Mouse (Mus musculus): Measurements from ENCODE around the gene Pik3ca. TPM values are rescaled to one million over a fixed set of nuclear protein-coding genes. Genes with fewer than 3 reads are reported as not detected.

Gene Pik3ca
- polyA plus RNA-seq, 1 experiment from 2014 or later, result 14.4 TPM

DNA sequence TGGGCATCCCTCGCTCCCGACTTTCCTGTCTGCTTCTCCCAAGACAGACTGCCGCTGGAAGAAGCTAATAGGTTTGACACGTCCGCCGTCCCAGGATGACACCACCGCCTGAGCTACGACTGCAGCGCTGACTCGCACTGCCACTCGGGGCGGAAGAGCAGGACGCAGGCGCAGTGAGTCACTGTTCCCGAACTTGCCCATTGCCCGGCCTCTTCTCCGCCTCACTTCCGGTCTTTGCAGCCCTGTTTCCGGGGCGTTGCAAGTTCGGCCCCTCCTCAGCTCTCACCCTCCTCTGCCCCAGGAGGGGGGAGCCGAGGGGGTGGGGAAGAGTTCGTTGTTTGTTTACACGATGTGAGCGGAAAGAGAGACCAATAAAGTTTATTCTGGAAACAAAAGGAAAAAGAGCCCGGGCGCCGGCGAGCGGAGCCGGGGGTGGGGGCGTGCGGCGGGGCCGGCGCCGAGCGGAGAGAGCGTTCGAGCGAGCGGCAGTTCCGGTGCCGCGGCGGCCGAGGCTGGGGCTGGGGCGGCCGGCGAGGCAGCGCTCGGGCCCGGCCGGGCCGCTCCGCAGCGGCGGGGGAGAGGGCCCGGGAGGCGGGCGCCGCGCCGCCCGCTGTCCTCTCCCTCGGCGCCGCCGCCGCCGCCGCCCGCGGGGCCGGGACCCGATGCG lies 544 bp upstream of the Pik3ca start:
- no peaks in the 10 kb centered on the region for H3K9me3 ChIP-seq (ENCODE audit: control insufficient read depth, low read depth, low read length)
- H3K27ac ChIP-seq (ENCODE audit: low read length), result peak overlapping the region; percentile 96
- H3K4me2 ChIP-seq (replicated peaks; ENCODE audit: low read depth, low read length), result peak overlapping the region; percentile 74
- no peaks in the 10 kb centered on the region for H3K27me3 ChIP-seq (ENCODE audit: control insufficient read depth, insufficient read depth, low read length)
- H3K9ac ChIP-seq (replicated peaks; ENCODE audit: low read depth, low read length), result peak overlapping the region; percentile 95
- peak; percentile 98 for ATAC-seq (ENCODE audit: insufficient number of reproducible peaks, insufficient read depth, low FRiP score, low read depth)
- H3K36me3 ChIP-seq (ENCODE audit: control insufficient read depth, insufficient read depth, low read length), result no peaks in the 10 kb centered on the region
- peaks cover 16% of the 10 kb centered on the region for H3K4me1 ChIP-seq (ENCODE audit: control insufficient read depth, insufficient read depth, low read length)
- WGBS, result under 1% methylated on average over 50 of the region's 77 CpGs
- H3K4me3 ChIP-seq (ENCODE audit: low read depth, low read length), result peak overlapping the region; percentile 94

DNA sequence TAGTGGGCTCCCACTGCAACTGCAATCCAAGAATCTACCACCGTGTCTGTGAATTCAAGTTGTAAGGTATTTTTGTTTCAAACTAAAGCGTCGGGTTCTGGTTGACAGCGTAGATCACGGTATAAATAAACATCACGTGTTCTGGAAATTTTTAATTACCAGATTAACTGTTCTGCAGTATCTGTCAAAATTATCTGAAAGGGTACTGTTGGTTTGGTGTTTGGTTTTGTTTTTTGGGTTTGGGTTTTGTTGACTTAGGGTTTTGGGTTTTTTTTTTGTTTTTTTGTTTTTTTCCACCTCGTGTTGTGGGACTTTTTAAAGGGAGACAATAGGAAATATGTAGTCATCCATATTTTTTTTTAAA lies 686 bp downstream of the Pik3ca start:
- Histone ChIP-seq H3K27ac (ENCODE audit: low read length) (no peak overlapping the region; the same call in 1 of the 2 replicates), H3K9me3 (ENCODE audit: control insufficient read depth, low read depth, low read length) (no peaks in the 10 kb centered on the region), H3K4me2 (replicated peaks; ENCODE audit: low read depth, low read length) (peak overlapping the region; percentile 74), H3K4me1 (ENCODE audit: control insufficient read depth, insufficient read depth, low read length) (peaks cover 16% of the 10 kb centered on the region), H3K27me3 (ENCODE audit: control insufficient read depth, insufficient read depth, low read length) (no peaks in the 10 kb centered on the region), H3K9ac (replicated peaks; ENCODE audit: low read depth, low read length) (peak overlapping the region; percentile 95), H3K4me3 (ENCODE audit: low read depth, low read length) (peak overlapping the region; percentile 94), H3K36me3 (ENCODE audit: control insufficient read depth, insufficient read depth, low read length) (no peaks in the 10 kb centered on the region)
- WGBS, result under 1% methylated on average over 7 of the region's 7 CpGs
- no peak for ATAC-seq (ENCODE audit: insufficient number of reproducible peaks, insufficient read depth, low FRiP score, low read depth)

DNA sequence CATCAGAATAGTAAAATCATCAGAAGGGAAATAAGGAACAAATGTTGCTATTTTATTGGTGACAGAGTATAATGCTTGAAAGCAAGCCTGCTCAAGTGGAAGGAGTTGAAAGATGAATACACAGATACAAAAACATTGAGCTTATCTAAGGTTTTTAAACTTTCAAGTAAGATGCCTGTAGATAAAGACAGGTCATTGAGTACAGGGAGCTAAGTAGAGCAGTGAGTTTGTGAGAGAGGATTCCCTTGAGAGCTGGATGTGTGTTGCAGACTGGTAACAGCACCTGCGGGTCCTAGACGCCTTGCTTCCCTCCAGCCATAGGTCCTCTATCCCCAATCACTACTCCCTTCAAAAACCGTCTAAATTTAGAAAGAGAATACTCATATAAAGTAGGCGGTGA lies 1.2 kb downstream of the Pik3ca start:
- WGBS, result 7% methylated on average over 4 of the region's 4 CpGs
- H3K9ac ChIP-seq (replicated peaks; ENCODE audit: low read depth, low read length), result no peak overlapping the region
- no peak for ATAC-seq (ENCODE audit: insufficient number of reproducible peaks, insufficient read depth, low FRiP score, low read depth)
- H3K36me3 ChIP-seq (ENCODE audit: control insufficient read depth, insufficient read depth, low read length), result no peaks in the 10 kb centered on the region
- H3K27me3 ChIP-seq (ENCODE audit: control insufficient read depth, insufficient read depth, low read length), result no peaks in the 10 kb centered on the region
- peak overlapping the region; percentile 94; the same call in 1 of the 2 replicates for H3K4me3 ChIP-seq (ENCODE audit: low read depth, low read length)
- H3K9me3 ChIP-seq (ENCODE audit: control insufficient read depth, low read depth, low read length), result no peaks in the 10 kb centered on the region
- H3K27ac ChIP-seq (ENCODE audit: low read length), result no peak overlapping the region
- H3K4me2 ChIP-seq (replicated peaks; ENCODE audit: low read depth, low read length), result peak overlapping the region; percentile 74
- H3K4me1 ChIP-seq (ENCODE audit: control insufficient read depth, insufficient read depth, low read length), result peaks cover 19% of the 10 kb centered on the region

DNA sequence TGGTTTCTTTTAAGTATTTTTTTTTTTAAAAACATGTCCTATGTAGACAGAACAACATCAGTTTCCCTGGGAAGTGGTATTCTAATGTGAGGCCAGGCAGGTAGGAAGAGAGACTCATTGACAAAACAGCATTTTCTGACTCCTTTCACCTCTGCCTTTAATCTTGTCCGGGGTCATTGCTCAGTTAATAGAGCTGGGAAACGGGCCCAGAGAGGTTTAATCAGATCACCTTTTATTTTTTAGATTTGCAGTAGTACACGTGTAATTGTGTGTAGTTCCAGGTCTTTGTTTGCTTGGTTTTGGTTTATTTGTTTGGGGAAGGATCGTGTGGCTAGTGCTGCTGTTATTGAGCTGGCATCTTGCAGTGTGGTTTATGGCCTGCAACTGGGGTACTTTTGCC lies 1.9 kb downstream of the Pik3ca start:
- Histone ChIP-seq H3K4me2 (replicated peaks; ENCODE audit: low read depth, low read length) (0 out of 2 replicates have a peak overlapping the region, but pooled peaks have one; percentile 7), H3K36me3 (ENCODE audit: control insufficient read depth, insufficient read depth, low read length) (no peaks in the 10 kb centered on the region), H3K27me3 (ENCODE audit: control insufficient read depth, insufficient read depth, low read length) (no peaks in the 10 kb centered on the region), H3K9ac (replicated peaks; ENCODE audit: low read depth, low read length) (no peak overlapping the region), H3K27ac (ENCODE audit: low read length) (no peak overlapping the region), H3K4me1 (ENCODE audit: control insufficient read depth, insufficient read depth, low read length) (peaks cover 19% of the 10 kb centered on the region), H3K9me3 (ENCODE audit: control insufficient read depth, low read depth, low read length) (no peaks in the 10 kb centered on the region), H3K4me3 (ENCODE audit: low read depth, low read length) (no peak overlapping the region)
- 29% methylated on average over 4 of the region's 4 CpGs for WGBS
- ATAC-seq (ENCODE audit: insufficient number of reproducible peaks, insufficient read depth, low FRiP score, low read depth), result no peak

DNA sequence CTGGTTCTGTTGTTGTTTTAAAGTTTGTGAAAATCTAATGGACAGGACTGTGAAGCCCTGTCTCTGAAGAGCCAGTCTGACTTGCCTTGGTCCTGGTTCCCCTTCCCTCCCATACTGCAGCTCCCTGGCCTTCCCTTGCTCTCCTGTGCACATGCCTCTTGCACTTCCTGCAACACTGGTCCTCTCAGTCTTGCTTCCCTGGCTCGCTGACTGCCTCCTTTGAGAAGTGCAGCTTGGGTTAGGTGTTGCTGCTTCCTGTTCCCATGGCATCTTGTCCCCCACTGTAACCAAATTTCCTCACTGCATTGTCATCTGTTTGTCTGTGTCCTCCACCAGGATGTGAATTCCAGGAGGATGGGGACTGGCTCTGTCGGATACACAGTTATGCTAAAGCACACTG lies 2.5 kb downstream of the Pik3ca start:
- H3K9me3 ChIP-seq (ENCODE audit: control insufficient read depth, low read depth, low read length), result no peaks in the 10 kb centered on the region
- no peak for ATAC-seq (ENCODE audit: insufficient number of reproducible peaks, insufficient read depth, low FRiP score, low read depth)
- no peaks in the 10 kb centered on the region for H3K36me3 ChIP-seq (ENCODE audit: control insufficient read depth, insufficient read depth, low read length)
- peak overlapping the region; percentile 6; the same call in 1 of the 2 replicates for H3K27ac ChIP-seq (ENCODE audit: low read length)
- WGBS, result 46% methylated on average over 2 of the region's 2 CpGs
- H3K9ac ChIP-seq (replicated peaks; ENCODE audit: low read depth, low read length), result no peak overlapping the region
- no peaks in the 10 kb centered on the region for H3K27me3 ChIP-seq (ENCODE audit: control insufficient read depth, insufficient read depth, low read length)
- peaks cover 19% of the 10 kb centered on the region for H3K4me1 ChIP-seq (ENCODE audit: control insufficient read depth, insufficient read depth, low read length)
- H3K4me3 ChIP-seq (ENCODE audit: low read depth, low read length), result no peak overlapping the region
- H3K4me2 ChIP-seq (replicated peaks; ENCODE audit: low read depth, low read length), result 0 out of 2 replicates have a peak overlapping the region, but pooled peaks have one; percentile 7

DNA sequence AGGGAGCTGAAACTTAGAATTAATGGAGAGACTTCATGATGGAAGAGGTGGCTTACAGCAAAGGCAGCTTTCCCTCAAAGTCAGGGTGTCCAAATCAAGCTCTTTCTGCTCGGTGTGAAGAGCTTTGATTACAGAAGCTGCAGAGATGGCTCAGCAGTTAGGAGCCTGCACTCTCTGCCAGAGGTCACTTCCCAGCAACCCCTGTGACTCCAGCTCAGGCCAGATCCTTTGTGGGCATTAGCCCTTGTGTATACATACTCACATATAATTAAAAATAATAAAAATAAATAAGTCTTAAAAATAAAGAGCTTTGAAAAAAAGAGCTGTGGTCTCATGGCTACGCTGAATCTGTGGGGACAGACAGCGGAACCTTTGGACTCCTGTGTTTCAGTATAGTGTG lies 4.1 kb downstream of the Pik3ca start:
- H3K36me3 ChIP-seq (ENCODE audit: control insufficient read depth, insufficient read depth, low read length), result no peaks in the 10 kb centered on the region
- no peak overlapping the region for H3K27ac ChIP-seq (ENCODE audit: low read length)
- H3K9ac ChIP-seq (replicated peaks; ENCODE audit: low read depth, low read length), result no peak overlapping the region
- H3K27me3 ChIP-seq (ENCODE audit: control insufficient read depth, insufficient read depth, low read length), result no peaks in the 10 kb centered on the region
- no peaks in the 10 kb centered on the region for H3K9me3 ChIP-seq (ENCODE audit: control insufficient read depth, low read depth, low read length)
- ATAC-seq (ENCODE audit: insufficient number of reproducible peaks, insufficient read depth, low FRiP score, low read depth), result no peak
- 80% methylated on average over 3 of the region's 3 CpGs for WGBS
- H3K4me2 ChIP-seq (replicated peaks; ENCODE audit: low read depth, low read length), result no peak overlapping the region
- H3K4me1 ChIP-seq (ENCODE audit: control insufficient read depth, insufficient read depth, low read length), result peaks cover 19% of the 10 kb centered on the region
- no peak overlapping the region for H3K4me3 ChIP-seq (ENCODE audit: low read depth, low read length)

DNA sequence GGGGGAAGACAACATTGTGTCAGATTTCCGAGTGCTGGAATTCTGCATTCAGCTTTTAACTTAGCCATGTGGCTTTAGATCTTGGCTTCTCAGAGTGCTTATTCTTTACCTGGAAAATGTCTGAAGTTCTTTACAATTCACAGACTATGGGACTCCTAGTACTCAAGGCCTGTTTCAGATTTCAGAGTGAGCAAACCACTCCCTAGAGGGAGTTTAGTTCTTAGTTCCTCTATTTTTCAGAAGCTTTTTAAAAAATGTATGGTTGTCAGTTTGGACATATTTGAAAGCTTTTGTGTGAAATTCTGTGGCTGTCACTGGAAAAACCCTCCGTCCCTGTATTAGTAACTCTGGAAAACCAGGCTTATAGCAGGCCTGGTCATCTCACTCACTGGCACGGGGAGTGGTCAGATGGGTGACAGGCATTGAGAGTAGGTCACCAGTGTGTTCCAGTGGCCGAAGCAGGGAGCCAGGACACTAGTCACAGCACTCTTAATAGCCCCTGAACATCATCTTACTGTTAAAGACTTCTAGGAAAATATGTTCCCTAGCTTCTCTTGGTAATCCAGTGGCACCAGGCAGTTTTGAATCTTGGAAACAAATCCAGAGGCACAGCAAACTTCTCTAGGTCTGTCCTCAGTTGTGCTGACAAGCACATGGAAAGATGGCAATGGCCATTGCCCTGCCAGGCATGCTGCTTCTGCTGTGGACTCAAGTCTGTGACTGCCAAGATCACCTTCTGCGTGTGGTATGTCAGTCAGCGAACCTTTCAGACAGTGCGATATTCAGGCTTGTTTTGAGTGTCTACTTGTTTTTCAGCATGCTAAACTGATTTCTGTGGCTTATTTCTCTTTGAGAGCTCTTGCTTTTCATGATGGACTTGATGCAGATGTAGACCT lies 5.8 kb downstream of the Pik3ca start:
- ATAC-seq (ENCODE audit: insufficient number of reproducible peaks, insufficient read depth, low FRiP score, low read depth), result no peak
- no peaks in the 10 kb centered on the region for H3K36me3 ChIP-seq (ENCODE audit: control insufficient read depth, insufficient read depth, low read length)
- no peaks in the 10 kb centered on the region for H3K9me3 ChIP-seq (ENCODE audit: control insufficient read depth, low read depth, low read length)
- H3K4me3 ChIP-seq (ENCODE audit: low read depth, low read length), result no peak overlapping the region
- no peak overlapping the region for H3K4me2 ChIP-seq (replicated peaks; ENCODE audit: low read depth, low read length)
- 69% methylated on average over 7 of the region's 7 CpGs for WGBS
- no peak overlapping the region for H3K9ac ChIP-seq (replicated peaks; ENCODE audit: low read depth, low read length)
- H3K27ac ChIP-seq (ENCODE audit: low read length), result no peak overlapping the region; the same call in 1 of the 2 replicates
- H3K27me3 ChIP-seq (ENCODE audit: control insufficient read depth, insufficient read depth, low read length), result no peaks in the 10 kb centered on the region
- peaks cover 19% of the 10 kb centered on the region for H3K4me1 ChIP-seq (ENCODE audit: control insufficient read depth, insufficient read depth, low read length)

DNA sequence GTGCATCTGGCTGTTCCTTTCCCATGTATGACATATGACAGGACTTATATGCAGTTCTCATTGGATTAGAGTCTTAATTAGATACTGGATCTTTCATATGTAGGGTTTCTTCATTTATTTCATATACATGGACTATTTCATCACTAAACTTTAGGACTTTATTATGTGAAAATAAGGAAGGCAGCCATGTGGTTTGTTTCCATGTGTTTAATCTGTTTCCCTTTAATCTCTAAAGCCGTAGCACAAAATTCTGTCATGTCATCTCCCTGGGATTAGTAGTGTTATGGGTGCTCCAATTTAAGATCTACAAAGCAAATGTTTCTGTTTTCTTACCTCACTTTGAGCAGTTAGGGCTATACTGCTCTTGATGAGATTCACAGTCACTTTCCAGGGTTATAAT lies 8.2 kb downstream of the Pik3ca start:
- no peaks in the 10 kb centered on the region for H3K36me3 ChIP-seq (ENCODE audit: control insufficient read depth, insufficient read depth, low read length)
- no peak overlapping the region for H3K4me2 ChIP-seq (replicated peaks; ENCODE audit: low read depth, low read length)
- no peak overlapping the region for H3K27ac ChIP-seq (ENCODE audit: low read length)
- no peaks in the 10 kb centered on the region for H3K27me3 ChIP-seq (ENCODE audit: control insufficient read depth, insufficient read depth, low read length)
- H3K4me1 ChIP-seq (ENCODE audit: control insufficient read depth, insufficient read depth, low read length), result peaks cover 7% of the 10 kb centered on the region; the same call in 1 of the 2 replicates
- H3K9me3 ChIP-seq (ENCODE audit: control insufficient read depth, low read depth, low read length), result no peaks in the 10 kb centered on the region
- H3K9ac ChIP-seq (replicated peaks; ENCODE audit: low read depth, low read length), result no peak overlapping the region
- H3K4me3 ChIP-seq (ENCODE audit: low read depth, low read length), result no peak overlapping the region
- 71% methylated on average over 1 of the region's 1 CpGs for WGBS
- ATAC-seq (ENCODE audit: insufficient number of reproducible peaks, insufficient read depth, low FRiP score, low read depth), result no peak

Data from stomach, embryonic 14.5 days (tissue).